Mouse (Mus musculus) right cerebral cortex, postnatal 14 days (tissue): ENCODE measurements around the gene Aloxe3.

Experiments used
- DNase-seq: peaks from one replicate; pipeline ENCODE4 v3.0.0; 2022

Gene Aloxe3

DNA sequence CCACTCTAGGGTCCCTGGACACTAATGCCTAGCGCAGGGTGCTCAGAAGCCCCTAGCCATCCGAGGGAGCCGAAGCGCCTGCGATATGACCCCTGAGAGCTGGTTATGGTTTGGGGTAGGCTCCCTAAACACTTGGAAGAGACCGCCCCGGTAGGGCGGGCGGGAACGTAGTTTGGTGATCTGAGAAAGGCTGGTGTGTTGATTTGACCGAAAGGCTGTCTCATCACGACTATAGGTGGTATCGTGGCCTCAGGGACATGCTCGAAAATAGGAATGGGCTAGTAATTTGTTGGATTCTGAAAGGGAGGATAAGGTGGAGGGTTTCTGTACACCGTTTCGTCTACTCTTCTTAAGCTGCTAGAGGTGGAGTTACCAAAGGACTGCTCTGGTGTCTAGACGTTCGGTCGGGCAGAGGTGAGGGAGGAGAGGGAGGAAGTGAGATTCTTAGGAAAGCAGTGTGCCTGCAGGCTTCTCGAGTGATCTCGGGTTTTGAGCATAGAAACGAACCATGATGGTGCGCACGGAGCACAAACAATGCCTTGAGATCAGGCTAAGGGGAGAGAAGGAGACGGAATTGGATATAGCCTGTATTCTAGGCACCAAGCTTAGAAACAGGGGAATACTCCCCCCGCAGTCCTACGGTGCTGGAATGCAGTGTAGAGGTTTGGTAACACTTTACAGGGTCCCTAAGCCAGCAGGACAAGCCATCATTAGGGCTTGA lies 30.0 kb upstream of the Aloxe3 start:
- DNase-seq: no peak

DNA sequence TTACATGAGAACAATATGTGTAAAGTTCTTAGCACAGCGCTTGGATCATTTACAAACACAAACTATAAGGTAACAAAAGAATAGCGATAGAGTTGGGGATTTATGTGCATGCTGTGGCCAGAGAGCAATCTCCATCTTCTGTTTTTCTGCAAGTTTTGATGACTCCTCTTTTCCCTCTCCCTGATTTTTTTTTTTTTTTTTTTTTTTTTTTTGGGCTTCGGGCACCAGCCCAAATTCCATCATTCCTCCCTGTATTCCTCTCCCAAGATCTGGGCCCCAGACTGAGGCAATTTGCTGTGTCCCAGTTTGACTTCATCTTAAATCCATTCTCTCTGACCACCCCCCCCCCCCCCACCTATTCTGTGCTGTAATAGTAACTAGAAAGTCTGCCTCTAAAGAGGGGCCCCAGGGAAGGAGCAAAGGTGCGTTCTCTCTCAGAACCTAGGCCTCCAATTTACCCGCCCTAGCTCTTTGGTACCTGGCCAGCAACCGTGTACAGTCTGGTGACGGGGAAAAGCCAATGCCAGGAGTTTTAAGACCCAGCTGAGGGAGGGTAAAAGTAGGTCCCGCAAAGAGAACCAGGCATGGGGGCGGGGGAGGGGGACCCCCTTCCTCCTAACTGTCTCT lies 29.2 kb upstream of the Aloxe3 start:
- no peak for DNase-seq

DNA sequence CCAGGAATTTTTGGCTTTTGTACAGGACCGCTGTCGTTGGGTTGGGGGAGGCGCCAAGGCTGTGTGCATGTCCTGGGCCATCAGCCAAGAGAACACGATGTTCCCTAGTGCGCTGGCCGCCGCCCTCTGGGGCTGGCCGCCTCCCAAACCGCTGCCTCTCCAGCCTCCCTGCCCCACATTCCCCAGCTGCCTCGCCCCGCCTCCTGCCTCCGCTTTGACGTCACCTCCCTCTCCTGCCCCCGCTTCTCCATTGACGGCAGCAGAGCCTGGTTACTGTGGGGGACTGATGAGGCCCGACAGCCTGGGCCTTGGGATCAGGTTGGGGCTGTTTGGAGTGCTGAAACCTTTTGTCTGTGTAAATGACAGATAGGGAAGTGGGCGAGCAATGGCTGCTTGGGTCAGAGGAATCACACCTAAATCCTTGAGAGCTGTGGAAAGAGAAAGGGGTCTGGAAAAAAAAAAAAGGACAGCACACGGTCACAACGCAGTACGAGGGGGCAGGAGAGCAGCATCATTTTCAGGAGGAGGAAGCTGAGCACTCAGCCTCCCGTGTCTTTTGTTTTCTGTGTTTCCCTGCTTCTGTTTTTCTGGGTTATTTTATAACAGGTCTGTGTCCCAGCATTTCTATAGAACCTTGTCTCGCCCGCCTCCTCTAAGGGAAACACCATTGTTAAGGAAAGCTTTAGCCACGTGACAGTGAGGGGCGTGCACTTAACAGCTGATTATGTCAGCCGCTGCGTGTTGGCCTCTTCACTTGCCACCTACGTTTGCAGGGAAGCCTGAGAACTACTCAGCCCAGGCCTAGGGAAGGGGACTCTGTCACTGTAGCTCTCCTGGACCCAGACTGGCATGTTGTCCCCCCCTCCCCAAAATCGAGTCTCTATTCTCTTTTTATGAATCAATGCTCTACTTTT lies 28.5 kb upstream of the Aloxe3 start:
- peak; percentile 96 for DNase-seq

DNA sequence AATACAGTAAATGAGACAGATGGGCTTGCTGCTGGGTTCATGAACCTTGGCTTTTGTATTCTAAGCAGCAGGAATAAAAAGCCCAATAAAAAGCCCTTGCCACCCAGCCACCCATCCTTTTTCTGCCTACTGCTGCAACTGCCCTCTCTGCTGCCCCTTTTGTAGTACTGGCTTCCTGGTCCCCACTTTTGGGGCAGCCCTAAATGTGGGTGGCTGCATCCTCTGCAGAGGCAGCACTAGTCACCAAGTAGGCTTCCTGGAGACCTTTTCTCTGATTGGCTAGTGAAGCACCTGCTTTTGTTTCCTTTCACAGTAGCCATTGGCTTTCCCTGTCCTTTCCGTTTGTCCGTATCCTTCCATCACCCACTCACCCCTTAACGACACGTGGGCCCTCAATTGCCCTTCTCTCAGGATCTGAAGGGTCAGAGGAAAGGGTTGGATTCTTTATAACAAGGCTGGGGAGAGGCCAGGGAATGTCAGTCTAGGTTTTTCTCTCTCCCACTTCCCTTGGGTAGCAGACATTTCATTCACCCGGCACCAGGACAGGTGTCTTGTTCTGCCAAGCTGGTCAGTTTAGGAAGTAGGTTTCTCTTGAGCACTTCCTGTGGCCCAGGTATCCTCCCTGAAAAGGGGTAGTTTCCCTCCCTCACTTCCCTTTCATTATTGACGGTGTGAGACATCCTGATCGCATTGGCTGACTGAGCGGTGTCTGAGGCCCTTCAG lies 27.5 kb upstream of the Aloxe3 start:
- DNase-seq: no peak

DNA sequence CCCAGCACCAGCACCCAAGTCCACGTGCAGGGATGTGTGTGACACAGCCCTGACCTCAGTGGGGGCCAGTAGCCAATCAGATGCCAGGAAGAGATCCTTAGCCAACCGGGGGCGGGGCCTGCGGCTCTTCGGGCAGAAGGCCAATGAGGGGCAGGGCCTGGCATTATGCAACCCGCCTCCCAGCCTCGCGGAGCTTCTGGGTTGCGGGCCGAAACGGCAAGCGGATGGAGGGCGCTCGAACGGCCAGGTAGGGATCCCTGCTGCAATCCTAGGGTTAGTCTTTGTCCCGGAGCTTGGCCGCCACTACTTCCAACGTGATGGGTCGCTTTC lies 27.0 kb upstream of the Aloxe3 start:
- peak; percentile 95 for DNase-seq

DNA sequence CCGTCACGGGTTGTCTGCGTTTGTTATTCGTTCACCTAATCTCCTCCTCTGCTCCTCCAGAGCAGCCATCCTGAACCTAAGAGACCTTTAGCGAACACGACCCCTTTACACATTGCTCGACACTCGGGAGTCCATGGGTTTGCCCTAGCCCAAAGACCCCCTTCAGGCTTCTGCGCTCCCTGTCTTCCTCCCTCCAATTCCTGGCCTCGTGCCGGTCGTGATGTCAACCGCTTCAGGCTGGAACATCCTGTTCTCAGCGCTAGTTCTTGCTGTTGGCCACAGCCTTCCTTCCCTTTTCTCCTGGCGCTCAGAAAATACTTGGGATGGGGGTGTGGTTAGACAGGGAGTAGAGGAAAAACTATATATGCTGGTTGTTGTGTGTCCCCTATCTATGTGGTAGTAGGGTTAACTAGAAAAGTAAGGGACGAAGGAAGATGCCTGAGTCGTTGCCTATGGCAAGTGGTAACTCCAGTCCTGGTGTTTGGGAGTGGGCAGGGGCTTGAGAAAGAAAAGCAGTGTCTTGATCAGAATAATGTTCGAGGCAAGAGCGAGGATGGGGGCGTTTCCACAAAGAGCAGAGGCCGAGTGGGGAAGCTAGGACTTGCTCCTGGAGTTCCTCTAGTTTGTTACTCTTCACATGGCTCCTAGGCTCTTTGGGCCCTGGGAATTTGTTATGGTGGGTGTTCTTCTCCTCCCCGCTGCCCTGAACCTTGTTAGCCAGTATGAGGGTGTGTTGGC lies 26.4 kb upstream of the Aloxe3 start:
- DNase-seq: peak; percentile 74

DNA sequence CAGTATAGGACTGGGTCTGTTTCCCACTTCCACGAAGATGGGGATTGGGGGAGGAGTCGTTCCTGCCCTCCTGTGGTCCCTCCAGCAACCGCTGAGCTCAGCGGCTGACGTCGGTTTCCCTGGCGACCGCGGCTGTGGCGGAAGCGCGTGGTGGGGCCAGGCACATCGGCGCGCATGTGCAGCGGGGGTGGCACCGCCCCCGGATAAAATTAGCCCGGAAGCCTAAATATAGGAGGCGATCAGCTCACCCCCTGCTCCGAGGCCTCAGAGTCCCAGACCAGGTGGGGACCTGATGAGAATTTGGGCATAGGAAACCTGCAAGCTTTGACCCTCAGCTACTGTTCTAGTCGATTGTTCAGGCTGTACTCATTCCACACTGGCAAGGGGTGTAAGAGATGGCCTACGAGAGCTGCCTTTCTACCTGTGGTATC lies 25.8 kb upstream of the Aloxe3 start:
- peak; percentile 91 for DNase-seq

DNA sequence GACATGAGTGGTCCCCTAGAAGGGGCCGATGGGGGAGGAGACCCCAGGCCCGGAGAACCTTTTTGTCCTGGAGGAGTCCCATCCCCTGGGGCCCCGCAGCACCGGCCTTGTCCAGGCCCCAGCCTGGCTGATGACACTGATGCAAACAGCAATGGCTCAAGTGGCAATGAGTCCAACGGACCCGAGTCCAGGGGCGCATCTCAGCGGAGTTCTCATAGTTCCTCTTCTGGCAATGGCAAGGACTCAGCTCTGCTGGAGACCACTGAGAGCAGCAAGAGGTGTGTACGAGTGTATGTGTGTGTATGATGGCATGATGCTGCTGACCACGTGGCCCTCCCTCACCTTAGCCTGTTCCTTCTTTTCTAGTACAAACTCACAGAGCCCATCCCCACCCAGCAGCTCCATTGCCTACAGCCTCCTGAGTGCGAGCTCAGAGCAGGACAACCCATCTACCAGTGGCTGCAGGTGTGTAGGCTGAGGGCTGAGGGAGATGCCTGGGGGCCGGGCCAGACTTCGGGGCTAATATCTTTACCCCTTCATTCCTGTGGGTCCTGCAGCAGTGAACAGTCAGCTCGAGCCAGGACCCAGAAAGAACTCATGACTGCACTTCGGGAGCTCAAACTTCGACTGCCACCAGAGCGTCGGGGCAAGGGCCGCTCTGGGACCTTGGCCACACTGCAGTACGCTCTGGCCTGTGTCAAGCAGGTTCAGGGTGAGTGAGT lies 24.9 kb upstream of the Aloxe3 start:
- no peak for DNase-seq

DNA sequence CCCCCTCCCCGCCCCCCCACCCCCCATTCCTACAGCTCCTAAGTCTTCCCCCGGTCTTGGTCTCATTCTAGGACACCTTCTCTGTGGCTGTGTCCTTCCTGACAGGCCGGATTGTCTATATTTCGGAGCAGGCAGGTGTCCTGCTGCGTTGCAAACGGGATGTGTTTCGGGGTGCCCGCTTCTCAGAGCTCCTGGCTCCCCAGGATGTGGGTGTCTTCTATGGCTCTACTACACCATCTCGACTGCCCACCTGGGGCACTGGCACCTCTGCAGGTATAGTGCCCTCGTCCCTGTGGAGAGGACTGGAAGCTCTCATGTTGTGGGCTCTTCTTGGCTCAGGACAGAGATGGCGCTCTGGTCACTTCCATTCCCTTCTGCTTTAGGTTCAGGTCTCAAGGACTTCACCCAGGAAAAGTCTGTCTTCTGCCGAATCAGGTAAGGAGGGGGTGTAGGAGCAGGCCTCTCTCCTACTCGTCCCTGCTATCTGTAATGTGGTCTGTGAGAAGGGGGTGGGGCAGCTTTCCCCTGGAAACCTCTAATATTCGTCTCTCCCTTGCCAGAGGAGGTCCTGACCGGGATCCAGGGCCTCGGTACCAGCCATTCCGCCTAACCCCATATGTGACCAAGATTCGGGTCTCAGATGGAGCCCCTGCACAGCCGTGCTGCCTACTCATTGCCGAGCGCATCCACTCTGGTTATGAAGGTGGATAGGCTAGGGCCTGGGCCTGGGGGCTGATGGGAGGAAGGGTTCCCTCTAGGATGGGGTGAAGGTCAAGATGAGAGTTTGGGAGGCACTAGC lies 23.9 kb upstream of the Aloxe3 start:
- DNase-seq: no peak

DNA sequence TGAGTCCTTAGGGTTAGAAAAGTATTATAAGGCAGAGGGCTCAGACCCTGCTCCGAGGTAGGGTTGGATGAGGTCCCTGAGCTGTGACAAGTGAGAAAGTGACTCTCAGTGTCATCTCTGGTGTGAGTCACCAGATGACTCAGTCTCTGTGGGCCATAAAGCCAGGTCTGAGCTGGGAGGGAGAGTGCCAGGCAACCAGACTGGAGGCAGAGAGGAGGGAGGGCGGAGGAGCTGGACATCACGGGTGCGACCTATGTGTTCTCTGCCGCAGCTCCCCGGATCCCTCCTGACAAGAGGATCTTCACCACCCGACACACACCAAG lies 23.3 kb upstream of the Aloxe3 start:
- DNase-seq: no peak

DNA sequence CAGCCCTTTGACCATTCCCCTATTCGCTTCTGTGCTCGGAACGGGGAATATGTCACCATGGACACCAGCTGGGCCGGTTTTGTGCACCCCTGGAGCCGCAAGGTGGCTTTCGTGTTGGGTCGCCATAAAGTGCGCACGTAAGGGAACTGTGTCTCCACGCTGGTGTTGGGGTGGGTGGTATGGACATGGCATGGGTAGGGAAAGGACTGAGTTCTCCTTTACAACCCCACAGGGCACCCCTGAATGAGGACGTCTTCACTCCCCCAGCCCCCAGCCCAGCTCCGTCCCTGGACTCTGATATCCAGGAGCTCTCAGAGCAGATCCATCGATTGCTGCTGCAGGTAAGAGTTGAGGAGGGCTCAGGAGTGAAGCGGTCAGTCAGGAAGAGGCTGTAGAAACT lies 22.6 kb upstream of the Aloxe3 start:
- DNase-seq: no peak

DNA sequence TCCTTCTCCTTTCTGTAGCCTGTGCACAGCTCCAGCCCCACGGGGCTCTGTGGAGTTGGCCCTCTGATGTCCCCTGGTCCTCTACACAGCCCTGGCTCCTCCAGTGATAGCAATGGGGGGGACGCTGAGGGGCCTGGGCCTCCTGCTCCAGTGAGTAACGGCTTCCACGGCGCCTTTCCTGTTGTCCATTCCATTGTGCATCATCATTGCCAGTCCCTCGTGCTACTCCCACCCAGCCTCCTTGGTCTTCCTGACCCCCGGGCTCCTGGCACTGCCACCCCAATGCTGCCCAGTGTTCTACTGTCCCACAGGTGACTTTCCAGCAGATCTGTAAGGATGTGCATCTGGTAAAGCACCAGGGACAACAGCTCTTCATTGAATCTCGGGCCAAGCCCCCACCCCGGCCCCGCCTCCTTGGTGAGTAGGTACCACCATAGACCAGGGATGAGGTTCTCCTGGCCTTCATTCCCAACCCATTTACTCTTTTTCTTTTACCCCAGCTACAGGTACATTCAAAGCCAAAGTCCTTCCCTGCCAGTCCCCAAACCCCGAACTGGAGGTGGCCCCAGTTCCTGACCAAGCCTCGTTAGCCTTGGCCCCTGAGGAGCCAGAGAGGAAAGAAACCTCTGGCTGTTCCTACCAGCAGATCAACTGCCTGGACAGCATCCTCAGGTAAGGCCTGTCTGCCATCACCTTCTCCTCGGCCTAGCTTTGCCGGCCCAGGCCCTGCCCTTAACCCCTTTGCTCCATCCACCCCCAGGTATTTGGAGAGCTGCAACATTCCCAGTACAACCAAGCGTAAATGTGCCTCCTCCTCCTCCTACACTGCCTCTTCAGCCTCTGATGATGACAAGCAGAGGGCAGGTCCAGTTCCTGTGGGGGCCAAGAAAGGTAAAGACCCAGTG lies 21.9 kb upstream of the Aloxe3 start:
- no peak for DNase-seq

DNA sequence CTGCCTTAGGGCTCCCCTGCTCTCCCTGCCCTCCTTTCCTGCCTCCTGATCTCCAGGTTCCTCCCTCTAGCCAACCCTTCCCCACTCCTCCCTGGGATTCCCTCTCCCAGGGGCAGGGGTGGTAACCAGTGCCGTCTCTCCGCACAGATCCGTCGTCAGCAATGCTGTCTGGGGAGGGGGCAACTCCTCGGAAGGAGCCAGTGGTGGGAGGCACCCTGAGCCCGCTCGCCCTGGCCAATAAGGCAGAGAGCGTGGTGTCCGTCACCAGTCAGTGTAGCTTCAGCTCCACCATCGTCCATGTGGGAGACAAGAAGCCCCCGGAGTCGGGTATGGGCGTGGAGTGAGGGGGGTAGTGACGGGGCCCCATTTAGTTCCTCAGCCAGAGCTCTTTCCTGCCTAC lies 21.2 kb upstream of the Aloxe3 start:
- DNase-seq: no peak

DNA sequence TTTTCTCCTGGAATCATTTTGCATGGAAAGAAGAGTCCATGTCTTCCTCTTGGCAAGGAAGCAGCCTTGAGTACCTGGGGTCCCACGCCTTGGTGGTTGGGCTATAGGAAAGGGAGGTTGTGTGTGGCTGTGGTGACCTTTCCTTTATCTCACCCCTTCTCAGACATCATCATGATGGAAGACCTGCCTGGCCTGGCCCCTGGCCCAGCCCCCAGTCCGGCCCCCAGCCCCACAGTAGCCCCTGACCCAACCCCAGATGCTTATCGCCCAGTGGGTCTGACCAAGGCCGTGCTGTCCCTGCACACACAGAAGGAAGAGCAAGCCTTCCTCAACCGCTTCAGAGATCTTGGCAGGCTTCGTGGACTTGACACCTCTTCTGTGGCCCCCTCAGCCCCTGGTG lies 20.5 kb upstream of the Aloxe3 start:
- no peak for DNase-seq

DNA sequence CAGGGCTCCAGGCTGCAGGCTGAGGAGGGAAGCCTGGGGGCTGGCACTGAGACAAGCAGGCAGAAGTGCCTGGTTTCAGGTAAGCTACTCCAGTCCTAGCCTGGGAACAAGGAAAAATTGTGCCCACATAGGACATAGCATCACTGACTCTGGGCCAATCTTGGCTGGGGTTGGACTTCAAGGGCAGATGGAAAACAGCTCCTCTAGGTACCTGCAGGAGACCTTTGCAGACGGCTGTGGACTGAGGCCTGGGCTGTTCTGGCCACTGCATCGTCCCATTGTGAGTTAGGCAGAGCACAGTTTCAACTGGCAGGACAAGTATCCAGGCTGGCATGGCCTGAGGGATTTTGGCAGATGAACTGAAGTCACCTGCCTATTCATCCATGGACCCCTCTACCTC lies 19.9 kb upstream of the Aloxe3 start:
- DNase-seq: no peak

DNA sequence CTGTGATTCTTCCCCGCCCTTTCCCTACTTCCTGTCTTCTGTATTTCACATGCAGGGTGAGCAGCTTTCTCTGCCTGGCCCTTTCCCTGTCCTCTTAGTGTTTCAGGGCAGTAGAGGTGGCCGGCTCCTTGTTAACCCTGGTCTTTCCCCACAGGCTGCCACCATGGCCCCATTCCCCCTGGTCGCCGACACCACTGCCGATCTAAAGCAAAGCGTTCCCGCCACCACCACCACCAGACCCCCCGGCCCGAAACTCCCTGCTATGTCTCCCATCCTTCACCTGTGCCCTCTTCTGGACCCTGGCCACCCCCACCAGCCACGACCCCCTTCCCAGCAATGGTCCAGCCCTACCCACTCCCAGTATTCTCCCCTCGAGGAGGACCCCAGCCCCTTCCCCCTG lies 19.4 kb upstream of the Aloxe3 start:
- no peak for DNase-seq

DNA sequence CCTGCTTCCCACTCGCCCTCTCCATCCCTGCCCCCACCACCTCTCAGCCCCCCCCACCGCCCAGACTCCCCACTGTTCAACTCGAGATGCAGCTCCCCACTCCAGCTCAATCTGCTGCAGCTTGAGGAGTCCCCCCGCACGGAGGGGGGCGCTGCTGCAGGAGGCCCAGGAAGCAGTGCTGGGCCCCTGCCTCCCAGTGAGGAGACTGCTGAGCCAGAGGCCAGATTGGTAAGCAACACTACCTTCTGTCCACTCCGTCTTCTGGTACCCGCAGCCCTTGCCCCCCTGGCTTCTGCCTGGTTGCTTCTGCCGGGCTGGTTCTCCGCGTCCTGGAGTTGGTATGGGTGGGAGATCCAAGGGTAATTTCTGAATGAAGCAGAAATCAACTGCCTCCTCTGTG lies 18.9 kb upstream of the Aloxe3 start:
- DNase-seq: no peak

DNA sequence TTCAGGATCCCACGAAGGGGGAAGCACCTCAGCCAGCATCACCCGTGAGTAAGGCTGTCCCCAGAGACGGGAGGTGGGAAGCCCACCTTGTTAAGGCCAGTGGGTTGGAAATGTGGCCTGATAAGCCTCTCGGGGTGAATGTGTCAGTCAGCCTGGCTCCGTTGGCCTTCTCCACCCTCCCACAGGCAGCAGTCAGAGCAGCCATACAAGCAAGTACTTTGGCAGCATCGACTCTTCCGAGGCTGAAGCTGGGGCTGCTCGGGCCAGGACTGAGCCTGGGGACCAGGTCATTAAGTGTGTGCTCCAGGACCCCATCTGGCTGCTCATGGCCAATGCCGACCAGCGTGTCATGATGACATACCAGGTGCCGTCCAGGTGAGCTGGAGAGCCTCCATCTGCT lies 18.0 kb upstream of the Aloxe3 start:
- no peak for DNase-seq

DNA sequence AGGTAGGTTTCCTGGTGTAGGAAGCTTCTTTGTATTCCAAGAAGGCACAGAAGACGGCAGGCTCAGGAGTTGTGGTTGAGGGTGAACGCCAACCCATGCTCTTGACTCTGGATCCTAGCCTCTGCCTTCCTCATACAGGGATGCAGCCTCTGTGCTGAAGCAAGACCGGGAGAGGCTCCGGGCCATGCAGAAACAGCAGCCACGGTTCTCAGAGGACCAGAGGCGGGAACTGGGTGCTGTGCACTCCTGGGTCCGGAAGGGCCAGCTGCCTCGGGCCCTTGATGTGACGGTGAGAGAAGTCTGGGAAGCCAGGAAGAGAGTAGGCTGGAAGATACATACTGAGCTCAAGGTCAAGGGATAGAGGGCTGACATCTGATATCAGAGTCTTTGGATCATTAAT lies 17.5 kb upstream of the Aloxe3 start:
- DNase-seq: no peak
